Mouse (Mus musculus): ENCODE measurements around the gene Ccdc141. TPM values are rescaled to one million over a fixed set of nuclear protein-coding genes. Genes with fewer than 3 reads are reported as not detected.

Gene Ccdc141
- polyA plus RNA-seq, 1 experiment: 43.2 TPM

GRCm38 (mm10) chr2:77169218-77169617 is 1.2 kb downstream of the Ccdc141 start:
- Histone ChIP-seq H3K4me3 (peak overlapping the region; percentile 47), H3K27me3 (ENCODE audit: control insufficient read depth, insufficient read depth, insufficient read length) (no peaks in the 10 kb centered on the region), H3ac (ENCODE audit: control insufficient read depth, insufficient read length) (peak overlapping the region; percentile 41), H3K4me2 (ENCODE audit: low read depth) (peak overlapping the region; percentile 69), H3K36me3 (ENCODE audit: control insufficient read depth, insufficient read depth) (peaks cover 20% of the 10 kb centered on the region), H3K79me2 (ENCODE audit: control insufficient read depth, insufficient read depth) (peaks cover 26% of the 10 kb centered on the region)
- no peak for TF ChIP-seq POLR2AphosphoS2 (IDR thresholded peaks at IDR 0.05; ENCODE audit: insufficient read length, low read depth)
- no peak for TF ChIP-seq POLR2A (IDR thresholded peaks at IDR 0.05; ENCODE audit: insufficient read length, low read depth)
- no peak for TF ChIP-seq USF1 (IDR thresholded peaks at IDR 0.05; ENCODE audit: low read depth)
- TF ChIP-seq MAX (IDR thresholded peaks at IDR 0.05; ENCODE audit: low read depth): no peak
- no peak for TF ChIP-seq CEBPB (IDR thresholded peaks at IDR 0.05; ENCODE audit: insufficient read depth, poor library complexity, severe bottlenecking)
- TF ChIP-seq MYOD1 (IDR thresholded peaks at IDR 0.05; ENCODE audit: control insufficient read depth in 1 of 3, insufficient read length in 2 of 3, low read depth in 2 of 3): no peak
- no peak for TF ChIP-seq E2F4 (IDR thresholded peaks at IDR 0.05; ENCODE audit: insufficient read depth)
- no peak for TF ChIP-seq TCF3 (IDR thresholded peaks at IDR 0.05; ENCODE audit: insufficient read length, low read depth)

- TF ChIP-seq TCF3 (IDR thresholded peaks at IDR 0.05; ENCODE audit: insufficient read length, low read depth) (no peak), REST (IDR thresholded peaks at IDR 0.05; ENCODE audit: insufficient read depth, insufficient read length) (no peak), SRF (IDR thresholded peaks at IDR 0.05; ENCODE audit: control insufficient read depth, insufficient read length, low read depth) (no peak), POLR2A (IDR thresholded peaks at IDR 0.05; ENCODE audit: insufficient read length, low read depth) (no peak), USF1 (IDR thresholded peaks at IDR 0.05; ENCODE audit: low read depth) (no peak), TCF12 (IDR thresholded peaks at IDR 0.05; ENCODE audit: insufficient read depth, poor library complexity, severe bottlenecking) (no peak), POLR2AphosphoS2 (IDR thresholded peaks at IDR 0.05; ENCODE audit: insufficient read length, low read depth) (no peak), MYOD1 (IDR thresholded peaks at IDR 0.05; ENCODE audit: control insufficient read depth in 1 of 3, insufficient read length in 2 of 3, low read depth in 2 of 3) (no peak)
- Histone ChIP-seq H3K4me3 (peak overlapping the region; percentile 47), H3K36me3 (ENCODE audit: control insufficient read depth, insufficient read depth) (peaks cover 23% of the 10 kb centered on the region), H3K4me2 (ENCODE audit: low read depth) (peak overlapping the region; percentile 69), H3ac (ENCODE audit: control insufficient read depth, insufficient read length) (no peak overlapping the region), H3K27me3 (ENCODE audit: control insufficient read depth, insufficient read depth, insufficient read length) (no peaks in the 10 kb centered on the region), H3K79me2 (ENCODE audit: control insufficient read depth, insufficient read depth) (peaks cover 29% of the 10 kb centered on the region)
Observed at GRCm38 (mm10) chr2:77168781-77169180, 1.7 kb downstream of the Ccdc141 start.

GRCm38 (mm10) chr2:77168081-77168685 is 2.3 kb downstream of the Ccdc141 start:
- Histone ChIP-seq H3K79me2 (ENCODE audit: control insufficient read depth, insufficient read depth) (peaks cover 30% of the 10 kb centered on the region), H3K4me3 (peak overlapping the region; percentile 47), H3K4me2 (ENCODE audit: low read depth) (peak overlapping the region; percentile 69), H3K36me3 (ENCODE audit: control insufficient read depth, insufficient read depth) (peaks cover 27% of the 10 kb centered on the region), H3ac (ENCODE audit: control insufficient read depth, insufficient read length) (no peak overlapping the region), H3K27me3 (ENCODE audit: control insufficient read depth, insufficient read depth, insufficient read length) (no peaks in the 10 kb centered on the region)
- no peak for TF ChIP-seq TCF12 (IDR thresholded peaks at IDR 0.05; ENCODE audit: insufficient read depth, poor library complexity, severe bottlenecking)
- peak; percentile 38 for TF ChIP-seq POLR2A (IDR thresholded peaks at IDR 0.05; ENCODE audit: insufficient read length, low read depth)

GRCm38 (mm10) chr2:77166366-77166765 is 4.1 kb downstream of the Ccdc141 start:
- no peak overlapping the region for H3ac ChIP-seq (ENCODE audit: control insufficient read depth, insufficient read length)
- H3K4me2 ChIP-seq (ENCODE audit: low read depth): peak overlapping the region; percentile 69
- no peak overlapping the region for H3K4me3 ChIP-seq
- peaks cover 36% of the 10 kb centered on the region for H3K36me3 ChIP-seq (ENCODE audit: control insufficient read depth, insufficient read depth)
- no peak for TF ChIP-seq SRF (IDR thresholded peaks at IDR 0.05; ENCODE audit: control insufficient read depth, insufficient read length, low read depth)
- TF ChIP-seq MYOD1 (IDR thresholded peaks at IDR 0.05; ENCODE audit: control insufficient read depth in 1 of 3, insufficient read length in 2 of 3, low read depth in 2 of 3): peak in 1 of 3 experiments; percentile 13
- H3K79me2 ChIP-seq (ENCODE audit: control insufficient read depth, insufficient read depth): peaks cover 30% of the 10 kb centered on the region
- no peaks in the 10 kb centered on the region for H3K27me3 ChIP-seq (ENCODE audit: control insufficient read depth, insufficient read depth, insufficient read length)

- H3K36me3 ChIP-seq (ENCODE audit: control insufficient read depth, insufficient read depth): peaks cover 48% of the 10 kb centered on the region
- H3K79me2 ChIP-seq (ENCODE audit: control insufficient read depth, insufficient read depth): peaks cover 28% of the 10 kb centered on the region
- H3K4me3 ChIP-seq: no peak overlapping the region
- TF ChIP-seq MYOG (IDR thresholded peaks at IDR 0.05; ENCODE audit: control insufficient read depth in 1 of 3, insufficient read depth in 1 of 3, insufficient read length in 2 of 3, low read depth in 2 of 3): no peak
- no peak for TF ChIP-seq TCF12 (IDR thresholded peaks at IDR 0.05; ENCODE audit: insufficient read depth, poor library complexity, severe bottlenecking)
- TF ChIP-seq USF1 (IDR thresholded peaks at IDR 0.05; ENCODE audit: low read depth): no peak
- TF ChIP-seq POLR2A (IDR thresholded peaks at IDR 0.05; ENCODE audit: insufficient read length, low read depth): no peak
- TF ChIP-seq E2F4 (IDR thresholded peaks at IDR 0.05; ENCODE audit: insufficient read depth): no peak
- TF ChIP-seq SRF (IDR thresholded peaks at IDR 0.05; ENCODE audit: control insufficient read depth, insufficient read length, low read depth): no peak
- TF ChIP-seq TCF3 (IDR thresholded peaks at IDR 0.05; ENCODE audit: insufficient read length, low read depth): no peak
- no peak for TF ChIP-seq MYOD1 (IDR thresholded peaks at IDR 0.05; ENCODE audit: control insufficient read depth in 1 of 3, insufficient read length in 2 of 3, low read depth in 2 of 3)
- TF ChIP-seq MAX (IDR thresholded peaks at IDR 0.05; ENCODE audit: low read depth): no peak
- TF ChIP-seq CEBPB (IDR thresholded peaks at IDR 0.05; ENCODE audit: insufficient read depth, poor library complexity, severe bottlenecking): no peak
- H3ac ChIP-seq (ENCODE audit: control insufficient read depth, insufficient read length): no peak overlapping the region
- H3K4me2 ChIP-seq (ENCODE audit: low read depth): peak overlapping the region; percentile 8
- H3K27me3 ChIP-seq (ENCODE audit: control insufficient read depth, insufficient read depth, insufficient read length): no peaks in the 10 kb centered on the region
Observed at GRCm38 (mm10) chr2:77164662-77165061, 5.8 kb downstream of the Ccdc141 start.

Data from myocyte (in vitro differentiated cells).